ENCODE assay signal across 45 mouse cellular contexts in the genomic region with DNA sequence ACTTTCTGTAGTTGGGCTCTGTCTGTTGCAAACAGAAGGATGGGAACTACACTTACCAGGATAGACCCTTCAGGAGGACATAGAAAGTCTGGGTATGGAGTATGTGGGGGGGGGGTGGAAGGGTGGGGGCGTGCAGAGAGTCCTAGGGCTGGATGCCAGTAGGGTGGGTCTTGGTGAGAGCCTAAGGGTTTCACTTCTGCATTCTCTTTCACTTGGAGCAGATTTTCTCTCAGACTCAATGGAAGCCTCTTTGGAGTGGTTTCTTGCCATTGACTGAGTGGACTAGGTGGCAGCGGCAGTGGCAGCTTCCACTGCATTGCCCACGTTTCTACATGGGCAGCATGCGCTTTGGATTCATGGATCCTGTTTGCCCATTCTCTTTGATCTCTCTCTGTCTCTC. TPM values are rescaled to one million over a fixed set of nuclear protein-coding genes. Genes with fewer than 3 reads are reported as not detected.
"Had no signal": no experiment of that assay in that cellular context is flagged by ENCODE, and none has a peak within 500 bp of the region (broad histone marks: within the 10 kb centered on the region; RNA-seq: fewer than 3 reads in every experiment).

No protein-coding gene starts in this region.

- H3K9me3 ChIP-seq: heart, embryonic 10.5 days; heart, embryonic 13.5 days; heart, embryonic 15.5 days; hindbrain, embryonic 10.5 days; hindbrain, embryonic 12.5 days; hindbrain, embryonic 13.5 days; hindbrain, embryonic 15.5 days; intestine, embryonic 15.5 days; kidney, embryonic 15.5 days had no signal

- DNase-seq: heart, postnatal 10 days; heart, postnatal 14 days; heart, postnatal 36 days; heart, postnatal 4 days; kidney, adult 11 months; kidney, adult 18-20 months; kidney, adult 2 months; kidney, adult 8-10 months; kidney, adult 9 months; kidney, postnatal 10 days; kidney, postnatal 14 days; kidney, postnatal 25 days; kidney, postnatal 36 days; kidney, postnatal 4 days; layer of hippocampus, adult 9-11 months; layer of hippocampus, postnatal 36 days had no signal

- H3K9ac ChIP-seq: heart, embryonic 12.5 days; heart, embryonic 13.5 days; heart, embryonic 15.5 days; hindbrain, embryonic 12.5 days; hindbrain, embryonic 13.5 days; hindbrain, embryonic 14.5 days; hindbrain, embryonic 15.5 days; intestine, embryonic 15.5 days; kidney, embryonic 15.5 days had no signal

- H3K27me3 ChIP-seq: hindbrain, embryonic 12.5 days; hindbrain, embryonic 13.5 days; hindbrain, embryonic 15.5 days; intestine, embryonic 15.5 days; kidney, embryonic 15.5 days had no signal

- H3K27ac ChIP-seq: heart, embryonic 10.5 days; heart, embryonic 13.5 days; heart, embryonic 15.5 days; hindbrain, embryonic 10.5 days; hindbrain, embryonic 12.5 days; hindbrain, embryonic 13.5 days; hindbrain, embryonic 14.5 days; hindbrain, embryonic 15.5 days; hindbrain, postnatal 0 days; intestine, embryonic 15.5 days; kidney, embryonic 15.5 days; kidney, postnatal 0 days; layer of hippocampus, adult 2 months; left cerebral cortex, adult 2 months had no signal

- H3K4me3 ChIP-seq: heart, embryonic 10.5 days; heart, embryonic 12.5 days; heart, embryonic 13.5 days; heart, embryonic 15.5 days; hindbrain, embryonic 10.5 days; hindbrain, embryonic 12.5 days; hindbrain, embryonic 13.5 days; hindbrain, embryonic 15.5 days; intestine, embryonic 15.5 days; kidney, embryonic 15.5 days; layer of hippocampus, adult 2 months; left cerebral cortex, adult 2 months had no signal

- H3K4me1 ChIP-seq: heart, embryonic 12.5 days had no signal

- ATAC-seq: hindbrain, embryonic 16.5 days; hindbrain, postnatal 0 days; inflammation-experienced regulatory T-cells, adult 6 months; intestine, embryonic 15.5 days; intestine, embryonic 16.5 days; intestine, postnatal 0 days had no signal

- H3K36me3 ChIP-seq: heart, embryonic 10.5 days; heart, embryonic 13.5 days; heart, embryonic 15.5 days; hindbrain, embryonic 10.5 days; hindbrain, embryonic 12.5 days; hindbrain, embryonic 15.5 days; intestine, embryonic 15.5 days; kidney, embryonic 15.5 days had no signal

- H3K4me2 ChIP-seq: heart, embryonic 11.5 days; heart, embryonic 12.5 days; heart, embryonic 13.5 days; heart, embryonic 15.5 days; hindbrain, embryonic 12.5 days; hindbrain, embryonic 13.5 days; hindbrain, embryonic 14.5 days; hindbrain, embryonic 15.5 days; intestine, embryonic 15.5 days; kidney, embryonic 15.5 days had no signal

RNA-seq across cellular contexts. Expression of a gene that starts 16.4 kb away (rescaled TPM):
- total RNA-seq: heart, postnatal 10 days; heart, postnatal 14 days; heart, postnatal 25 days; heart, postnatal 36 days; hematopoietic stem cell, adult 5-6 weeks; layer of hippocampus, adult 18-20 months; layer of hippocampus, adult 2 months; layer of hippocampus, adult 8-10 months; layer of hippocampus, postnatal 14 days; layer of hippocampus, postnatal 25 days; layer of hippocampus, postnatal 36 days; left cerebral cortex, adult 2 months had no signal
- polyA plus RNA-seq: heart, embryonic 10.5 days; heart, embryonic 11.5 days; heart, embryonic 12.5 days; heart, postnatal 0 days; inflammation-experienced regulatory T-cells, adult 6 months; intestine, embryonic 14.5 days; intestine, embryonic 16.5 days; kidney, embryonic 14.5 days had no signal
